Mouse (Mus musculus) ZHBTc4 (cell line): ENCODE measurements around the gene Necab3.

Source experiments
- DNase-seq: peaks from one replicate; pipeline ENCODE4 v3.0.0-alpha.2; 2011; ENCODE audit warnings: low read depth, low spot score

Necab3 gene

GRCm38 (mm10) chr2:154543567-154544347, 14.9 kb downstream of the Necab3 start:
- no peak for DNase-seq

- no peak for DNase-seq
Observed at GRCm38 (mm10) chr2:154541630-154542029, 17.1 kb downstream of the Necab3 start.

- DNase-seq, result peak; percentile 58
Observed at GRCm38 (mm10) chr2:154539720-154540119, 19.0 kb downstream of the Necab3 start.

GRCm38 (mm10) chr2:154538710-154539109, 20.0 kb downstream of the Necab3 start:
- DNase-seq, result no peak

- no peak for DNase-seq
Observed at GRCm38 (mm10) chr2:154538310-154538709, 20.4 kb downstream of the Necab3 start.

- DNase-seq, result no peak
Observed at GRCm38 (mm10) chr2:154534704-154535270, 23.9 kb downstream of the Necab3 start.

GRCm38 (mm10) chr2:154532888-154533287, 25.8 kb downstream of the Necab3 start:
- peak; percentile 38 for DNase-seq

- DNase-seq, result no peak
Observed at GRCm38 (mm10) chr2:154526531-154526930, 32.2 kb downstream of the Necab3 start.

GRCm38 (mm10) chr2:154525285-154525684, 33.4 kb downstream of the Necab3 start:
- DNase-seq, result no peak

GRCm38 (mm10) chr2:154522334-154522733, 36.4 kb downstream of the Necab3 start:
- DNase-seq, result no peak

- no peak for DNase-seq
Observed at GRCm38 (mm10) chr2:154521449-154521848, 37.2 kb downstream of the Necab3 start.

GRCm38 (mm10) chr2:154517424-154517823, 41.3 kb downstream of the Necab3 start:
- no peak for DNase-seq

GRCm38 (mm10) chr2:154516944-154517343, 41.7 kb downstream of the Necab3 start:
- DNase-seq, result no peak

- DNase-seq, result no peak
Observed at GRCm38 (mm10) chr2:154510141-154510540, 48.5 kb downstream of the Necab3 start.

- no peak for DNase-seq
Observed at GRCm38 (mm10) chr2:154508450-154508849, 50.2 kb downstream of the Necab3 start.

- peak; percentile 47 for DNase-seq
Observed at GRCm38 (mm10) chr2:154507566-154508283, 51.0 kb downstream of the Necab3 start.

GRCm38 (mm10) chr2:154507076-154507475, 51.6 kb downstream of the Necab3 start:
- no peak for DNase-seq

GRCm38 (mm10) chr2:154500758-154501157, 57.9 kb downstream of the Necab3 start:
- no peak for DNase-seq

GRCm38 (mm10) chr2:154499717-154500247, 58.9 kb downstream of the Necab3 start:
- no peak for DNase-seq

- no peak for DNase-seq
Observed at GRCm38 (mm10) chr2:154498571-154498970, 60.1 kb downstream of the Necab3 start.

GRCm38 (mm10) chr2:154495021-154495420, 63.7 kb downstream of the Necab3 start:
- DNase-seq, result no peak
